Mouse (Mus musculus) forebrain, postnatal 0 days (tissue): ENCODE data around the gene Nup133. TPM values are rescaled to one million over a fixed set of nuclear protein-coding genes. Genes with fewer than 3 reads are reported as not detected.
"Not testable (repeated sequence)": the region's sequence is repeated elsewhere in the genome, so short reads cannot be mapped to it uniquely, and the experiment has no call there.

ENCODE experiments used
- ATAC-seq: fragments of 200-750 bp; cut with Nextera tagmentation; 2 replicates; pipeline ENCODE4 v1.8.0; 2017; ENCODE audit warnings: mild to moderate bottlenecking, moderate library complexity
- DNase-seq: peaks from one replicate; pipeline ENCODE4 v3.0.0-alpha.2; 2015
- H3K27ac ChIP-seq: fragments of 300-500 bp; sonication (generic); 2 replicates; pipeline ENCODE4 v1.5.1; 2014; ENCODE audit warnings: low read depth, mild to moderate bottlenecking, antibody characterized with exemption, low read length, moderate library complexity, mixed read lengths
- H3K27me3 ChIP-seq: fragments of 300-500 bp; sonication (generic); 2 replicates; pipeline ENCODE4 v1.6.1; 2014; ENCODE audit warnings: mild to moderate bottlenecking, low read length, mixed read lengths; ENCODE audit not compliant: insufficient read depth
- H3K36me3 ChIP-seq: fragments of 300-500 bp; sonication (generic); 2 replicates; pipeline ENCODE4 v1.6.1; 2014; ENCODE audit warnings: mild to moderate bottlenecking, moderate library complexity; ENCODE audit not compliant: insufficient read depth
- H3K4me1 ChIP-seq: fragments of 300-500 bp; sonication (generic); 2 replicates; pipeline ENCODE4 v1.6.1; 2014; ENCODE audit warnings: antibody characterized with exemption; ENCODE audit not compliant: insufficient read depth
- H3K4me2 ChIP-seq: fragments of 300-500 bp; sonication (generic); 2 replicates; pipeline ENCODE4 v1.6.1; 2014; ENCODE audit warnings: low read depth, mild to moderate bottlenecking, moderate library complexity
- H3K4me3 ChIP-seq: fragments of 300-500 bp; sonication (generic); 2 replicates; pipeline ENCODE4 v1.5.1; 2014; ENCODE audit warnings: low read depth, low read length, mixed read lengths
- H3K9ac ChIP-seq: fragments of 300-500 bp; sonication (generic); 2 replicates; pipeline ENCODE4 v1.6.1; 2014; ENCODE audit warnings: mild to moderate bottlenecking
- H3K9me3 ChIP-seq: fragments of 300-500 bp; sonication (generic); 2 replicates; pipeline ENCODE4 v1.6.1; 2016; ENCODE audit warnings: low read length
- CTCF ChIP-seq: sonication (generic); IDR thresholded peaks from 2 replicates; pipeline ENCODE4 v1.5.1; 2016; ENCODE audit warnings: antibody characterized with exemption, control low read depth, low read depth
- WGBS: fragments of 180-500 bp; shearing (Covaris S2); extraction: QIAGEN DNeasy Blood & Tissue Kit; methylation state at CpG from one replicate; pipeline ENCODE4 v1.1.7; 2014; 5-methylcytosine and 5-hydroxymethylcytosine counted together
- polyA plus RNA-seq: library from polyadenylated mRNA; unstranded; fragments of >200 nt; fragmentation: Nextera tagmentation; extraction: Ambion mirVana; gene quantifications from 2 replicates; pipeline ENCODE4 v1.2.1, GENCODE M21; 2015
- total RNA-seq: library from RNA; depleted of rRNA; stranded (reverse); fragments of >200 nt; gene quantifications from 2 replicates; pipeline ENCODE4 v1.2.3, GENCODE M21; 2014

Gene Nup133
- total and polyA plus RNA-seq, 2 experiments from 2014 or later, result 17.3 to 31.8 TPM

- ATAC-seq (no peak), DNase-seq (no peak)
- Histone ChIP-seq H3K27me3 (no peaks in the 10 kb centered on the region), H3K36me3 (peaks cover 6% of the 10 kb centered on the region), H3K4me3 (no peak overlapping the region), H3K9ac (no peak overlapping the region), H3K4me2 (no peak overlapping the region), H3K9me3 (no peaks in the 10 kb centered on the region), H3K4me1 (no peaks in the 10 kb centered on the region), H3K27ac (no peak overlapping the region)
- TF ChIP-seq CTCF, result no peak
- WGBS, result 92% methylated on average over 1 of the region's 1 CpGs
These were observed 24.4 kb upstream of the Nup133 start for GRCm38 (mm10) chr8:123973495-123973894.

- Histone ChIP-seq H3K9me3 (no peaks in the 10 kb centered on the region), H3K9ac (no peak overlapping the region), H3K36me3 (peaks cover 27% of the 10 kb centered on the region), H3K4me2 (no peak overlapping the region), H3K4me1 (no peaks in the 10 kb centered on the region), H3K4me3 (no peak overlapping the region), H3K27me3 (no peaks in the 10 kb centered on the region), H3K27ac (no peak overlapping the region)
- DNase-seq (no peak), ATAC-seq (peak; percentile 14; the same call in 1 of the 2 replicates)
- peak; percentile 50 for TF ChIP-seq CTCF
- 61% methylated on average over 2 of the region's 2 CpGs for WGBS
These were observed 17.8 kb upstream of the Nup133 start for GRCm38 (mm10) chr8:123966896-123967295.

- Histone ChIP-seq H3K27me3 (no peaks in the 10 kb centered on the region), H3K36me3 (peaks cover 31% of the 10 kb centered on the region), H3K4me2 (no peak overlapping the region), H3K4me3 (no peak overlapping the region), H3K4me1 (no peaks in the 10 kb centered on the region), H3K9ac (no peak overlapping the region), H3K9me3 (no peaks in the 10 kb centered on the region), H3K27ac (no peak overlapping the region)
- DNase-seq, result no peak
- 69% methylated on average over 1 of the region's 1 CpGs for WGBS
- no peak for TF ChIP-seq CTCF
- no peak for ATAC-seq
These were observed 12.3 kb upstream of the Nup133 start for GRCm38 (mm10) chr8:123961371-123961770.

GRCm38 (mm10) chr8:123960556-123960955, 11.5 kb upstream of the Nup133 start:
- not testable (repeated sequence) for H3K4me1 ChIP-seq, H3K4me2 ChIP-seq, H3K27me3 ChIP-seq, H3K9me3 ChIP-seq, H3K27ac ChIP-seq, H3K9ac ChIP-seq, H3K4me3 ChIP-seq
- ATAC-seq (0 out of 2 replicates have a peak, but pooled peaks have one; percentile 8), DNase-seq (peak; percentile 36)
- H3K36me3 ChIP-seq, result peaks cover 26% of the 10 kb centered on the region
- 44% methylated on average over 5 of the region's 5 CpGs for WGBS

GRCm38 (mm10) chr8:123960056-123960455, 11.0 kb upstream of the Nup133 start:
- H3K9me3 ChIP-seq, result no peaks in the 10 kb centered on the region
- H3K27me3 ChIP-seq, result no peaks in the 10 kb centered on the region
- 88% methylated on average over 9 of the region's 9 CpGs for WGBS
- ATAC-seq (no peak), DNase-seq (no peak)
- H3K4me2 ChIP-seq, result no peak overlapping the region
- no peak for TF ChIP-seq CTCF
- no peak overlapping the region for H3K27ac ChIP-seq
- no peaks in the 10 kb centered on the region for H3K4me1 ChIP-seq
- no peak overlapping the region for H3K4me3 ChIP-seq
- H3K36me3 ChIP-seq, result peaks cover 26% of the 10 kb centered on the region
- H3K9ac ChIP-seq, result no peak overlapping the region

GRCm38 (mm10) chr8:123959473-123959872, 10.4 kb upstream of the Nup133 start:
- H3K36me3 ChIP-seq, result peaks cover 27% of the 10 kb centered on the region
- WGBS, result 96% methylated on average over 6 of the region's 6 CpGs

GRCm38 (mm10) chr8:123958130-123958529, 9.1 kb upstream of the Nup133 start:
- ATAC-seq, result no peak
- Histone ChIP-seq H3K9ac (no peak overlapping the region), H3K9me3 (no peaks in the 10 kb centered on the region), H3K4me2 (no peak overlapping the region), H3K36me3 (peaks cover 36% of the 10 kb centered on the region), H3K27ac (no peak overlapping the region), H3K27me3 (no peaks in the 10 kb centered on the region), H3K4me1 (no peaks in the 10 kb centered on the region), H3K4me3 (no peak overlapping the region)
- DNase-seq, result peak; percentile 24
- TF ChIP-seq CTCF, result no peak
- 74% methylated on average over 17 of the region's 17 CpGs for WGBS

More at GRCm38 (mm10) chr8:123959473-123959872, 10.4 kb upstream of the Nup133 start:
- Histone ChIP-seq H3K4me1 (no peaks in the 10 kb centered on the region), H3K4me3 (no peak overlapping the region), H3K27ac (no peak overlapping the region), H3K4me2 (no peak overlapping the region), H3K9me3 (no peaks in the 10 kb centered on the region), H3K9ac (no peak overlapping the region), H3K27me3 (no peaks in the 10 kb centered on the region)
- ATAC-seq (no peak), DNase-seq (no peak)
- TF ChIP-seq CTCF, result no peak
